Mouse (Mus musculus) bone marrow macrophage, adult 2 months (primary cell): Measurements from ENCODE around the gene Cmtm6.

ENCODE experiments used
- CTCF ChIP-seq: IDR thresholded peaks from 2 replicates; pipeline ENCODE4 v1.5.1; 2012; ENCODE audit warnings: low read depth, mild to moderate bottlenecking, low read length, moderate library complexity
- POLR2A ChIP-seq: IDR thresholded peaks from 2 replicates; pipeline ENCODE4 v1.6.1; 2012; ENCODE audit warnings: mild to moderate bottlenecking, low read depth, low read length, borderline replicate concordance

DNA sequence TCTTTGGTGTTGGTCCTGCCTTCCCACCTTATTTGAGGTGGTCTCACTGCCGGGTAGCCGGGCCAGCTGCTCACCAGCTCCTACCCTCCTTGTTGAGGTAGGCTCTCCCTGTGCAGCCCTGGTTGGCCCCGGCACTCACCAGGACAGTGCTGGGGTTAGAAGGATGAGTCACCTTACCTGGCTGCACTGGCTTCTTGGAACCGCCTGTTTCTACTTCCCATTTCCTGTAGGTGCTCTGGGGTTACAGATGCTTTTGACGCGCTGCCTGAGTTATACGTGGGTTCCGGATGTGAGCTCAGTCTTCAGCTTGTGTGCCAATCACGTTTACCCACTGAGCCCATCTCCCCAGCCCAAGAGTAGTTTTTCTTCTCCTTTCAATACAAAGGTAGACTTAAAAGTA, 9.4 kb downstream of the Cmtm6 start:
- TF ChIP-seq POLR2A: no peak
- no peak for TF ChIP-seq CTCF
